Mouse (Mus musculus): ENCODE results near the gene Pdha2. TPM values are rescaled to one million over a fixed set of nuclear protein-coding genes. Genes with fewer than 3 reads are reported as not detected.

The Pdha2 gene
- not detected for total RNA-seq (2021)
- long read RNA-seq, experiment 1, result 0 reads
- long read RNA-seq, experiment 2, result 0 reads

- DNase-seq, result no peak
- intact Hi-C loops (cut with DNase I), result no loop called here
- no peak within 1 kb of the TSS for H3K27ac ChIP-seq
- H3K4me3 ChIP-seq, result no peak within 1 kb of the TSS
- TF ChIP-seq CTCF (IDR thresholded peaks at IDR 0.05), result no peak
Observed at GRCm38 (mm10) chr3:141212255-141212654, at the start of gene Pdha2. Gene Pdha2, minus strand, starts transcription at chr3:141212355.

GRCm38 (mm10) chr3:141260518-141260917, 48.4 kb upstream of the Pdha2 start:
- DNase-seq, result no peak
- Histone ChIP-seq H3K4me3 (no peak overlapping the region), H3K27ac (no peak overlapping the region)
- intact Hi-C loops (cut with DNase I), result no loop called here
- no peak for TF ChIP-seq CTCF (IDR thresholded peaks at IDR 0.05)

- DNase-seq, result no peak
- no peak for TF ChIP-seq CTCF (IDR thresholded peaks at IDR 0.05)
- H3K4me3 ChIP-seq, result no peak overlapping the region
- intact Hi-C loops (cut with DNase I), result no loop called here
- no peak overlapping the region for H3K27ac ChIP-seq
Observed at GRCm38 (mm10) chr3:141251440-141251839, 39.3 kb upstream of the Pdha2 start.

GRCm38 (mm10) chr3:141244725-141245298, 32.7 kb upstream of the Pdha2 start:
- Histone ChIP-seq H3K27ac (no peak overlapping the region), H3K4me3 (no peak overlapping the region)
- intact Hi-C loops (cut with DNase I), result no loop called here
- no peak for TF ChIP-seq CTCF (IDR thresholded peaks at IDR 0.05)
- no peak for DNase-seq

GRCm38 (mm10) chr3:141238071-141238470, 25.9 kb upstream of the Pdha2 start:
- Histone ChIP-seq H3K27ac (no peak overlapping the region), H3K4me3 (no peak overlapping the region)
- intact Hi-C loops (cut with DNase I), result no loop called here
- TF ChIP-seq CTCF (IDR thresholded peaks at IDR 0.05), result no peak
- DNase-seq, result no peak

GRCm38 (mm10) chr3:141229148-141229547, 17.0 kb upstream of the Pdha2 start:
- no peak for DNase-seq
- no peak overlapping the region for H3K4me3 ChIP-seq
- no peak overlapping the region for H3K27ac ChIP-seq
- TF ChIP-seq CTCF (IDR thresholded peaks at IDR 0.05), result no peak
- intact Hi-C loops (cut with DNase I), result no loop called here

GRCm38 (mm10) chr3:141222339-141222738, 10.2 kb upstream of the Pdha2 start:
- no peak for DNase-seq
- TF ChIP-seq CTCF (IDR thresholded peaks at IDR 0.05), result no peak
- H3K27ac ChIP-seq, result no peak overlapping the region
- intact Hi-C loops (cut with DNase I), result no loop called here
- H3K4me3 ChIP-seq, result no peak overlapping the region

GRCm38 (mm10) chr3:141218561-141218960, 6.4 kb upstream of the Pdha2 start:
- intact Hi-C loops (cut with DNase I), result no loop called here
- no peak for TF ChIP-seq CTCF (IDR thresholded peaks at IDR 0.05)
- Histone ChIP-seq H3K4me3 (no peak overlapping the region), H3K27ac (no peak overlapping the region)
- no peak for DNase-seq

- no peak for TF ChIP-seq CTCF (IDR thresholded peaks at IDR 0.05)
- intact Hi-C loops (cut with DNase I), result no loop called here
- no peak overlapping the region for H3K4me3 ChIP-seq
- DNase-seq, result no peak
- H3K27ac ChIP-seq, result no peak overlapping the region
Observed at GRCm38 (mm10) chr3:141216999-141217398, 4.8 kb upstream of the Pdha2 start.

- no peak for TF ChIP-seq CTCF (IDR thresholded peaks at IDR 0.05)
- DNase-seq, result no peak
- H3K4me3 ChIP-seq, result no peak overlapping the region
- intact Hi-C loops (cut with DNase I), result no loop called here
- no peak overlapping the region for H3K27ac ChIP-seq
Observed at GRCm38 (mm10) chr3:141216237-141216636, 4.1 kb upstream of the Pdha2 start.

- no peak for TF ChIP-seq CTCF (IDR thresholded peaks at IDR 0.05)
- intact Hi-C loops (cut with DNase I), result no loop called here
- Histone ChIP-seq H3K4me3 (no peak overlapping the region), H3K27ac (no peak overlapping the region)
- DNase-seq, result no peak
Observed at GRCm38 (mm10) chr3:141214789-141215188, 2.6 kb upstream of the Pdha2 start.

- no peak for TF ChIP-seq CTCF (IDR thresholded peaks at IDR 0.05)
- DNase-seq, result no peak
- intact Hi-C loops (cut with DNase I), result no loop called here
- no peak overlapping the region for H3K27ac ChIP-seq
- H3K4me3 ChIP-seq, result no peak overlapping the region
Observed at GRCm38 (mm10) chr3:141214197-141214596, 2.0 kb upstream of the Pdha2 start.

- Histone ChIP-seq H3K4me3 (no peak overlapping the region), H3K27ac (no peak overlapping the region)
- no peak for DNase-seq
- no peak for TF ChIP-seq CTCF (IDR thresholded peaks at IDR 0.05)
- intact Hi-C loops (cut with DNase I), result no loop called here
Observed at GRCm38 (mm10) chr3:141211644-141212043, 511 bp downstream of the Pdha2 start.

GRCm38 (mm10) chr3:141201766-141202165, 10.4 kb downstream of the Pdha2 start:
- DNase-seq, result no peak
- no peak for TF ChIP-seq CTCF (IDR thresholded peaks at IDR 0.05)

More at GRCm38 (mm10) chr3:141201766-141202165, 10.4 kb downstream of the Pdha2 start:
- no peak overlapping the region for H3K27ac ChIP-seq
- H3K4me3 ChIP-seq, result no peak overlapping the region
- intact Hi-C loops (cut with DNase I), result no loop called here
